Mouse (Mus musculus) MEL (cell line): Measurements from ENCODE around the gene Hist1h2af. TPM values are rescaled to one million over a fixed set of nuclear protein-coding genes. Genes with fewer than 3 reads are reported as not detected.

Experiments used
- DNase-seq: peaks from one replicate; pipeline ENCODE4 v3.0.0; 2011; ENCODE audit warnings: low read depth, low spot score
- H3K27ac ChIP-seq: 2 replicates; pipeline ENCODE4 v1.5.1; 2012; ENCODE audit warnings: low read depth, mild to moderate bottlenecking, control low read depth, low read length, moderate library complexity; ENCODE audit not compliant: control insufficient read depth
- H3K27me3 ChIP-seq, 2 experiments: fragments of 150-350 bp in 1 of 2; sonication (generic) in 1 of 2; 2 replicates each; pipeline ENCODE4 v1.6.1; 2012; ENCODE audit warnings: low read length in 2 of 2, mild to moderate bottlenecking in 2 of 2, improper control_type of control experiment in 1 of 2, moderate library complexity in 1 of 2; ENCODE audit not compliant: insufficient read depth in 2 of 2, control insufficient read depth in 1 of 2
- H3K36me3 ChIP-seq, 2 experiments: 2 replicates each; pipeline ENCODE4 v1.6.1; 2012 to 2014; ENCODE audit warnings: low read length in 2 of 2, improper control_type of control experiment in 1 of 2, inconsistent platforms in 1 of 2, mild to moderate bottlenecking in 1 of 2; ENCODE audit not compliant: insufficient read depth in 2 of 2, control insufficient read depth in 1 of 2
- H3K4me1 ChIP-seq, 2 experiments: fragments of 150-350 bp in 1 of 2; sonication (generic) in 1 of 2; 2 replicates each; pipeline ENCODE4 v1.6.1; 2012; ENCODE audit warnings: low read length in 2 of 2, improper control_type of control experiment in 1 of 2, mild to moderate bottlenecking in 1 of 2; ENCODE audit not compliant: insufficient read depth in 2 of 2, control insufficient read depth in 1 of 2
- H3K4me3 ChIP-seq, 2 experiments: fragments of 150-350 bp in 1 of 2; sonication (generic) in 1 of 2; 2 replicates each; pipeline ENCODE4 v1.5.1; 2012; ENCODE audit warnings: low read depth in 2 of 2, low read length in 2 of 2, mild to moderate bottlenecking in 2 of 2, moderate library complexity in 2 of 2, control low read depth in 1 of 2, improper control_type of control experiment in 1 of 2; ENCODE audit not compliant: control insufficient read depth in 1 of 2, insufficient read depth in 1 of 2
- H3K79me2 ChIP-seq: 2 replicates; pipeline ENCODE4 v1.6.1; 2012; ENCODE audit warnings: mild to moderate bottlenecking, low read length, moderate library complexity; ENCODE audit not compliant: control insufficient read depth, poor library complexity, insufficient read depth
- H3K9ac ChIP-seq: 2 replicates; pipeline ENCODE4 v1.6.1; 2012; ENCODE audit warnings: low read depth, mild to moderate bottlenecking, control low read depth, low read length, moderate library complexity; ENCODE audit not compliant: control insufficient read depth, poor library complexity, severe bottlenecking
- H3K9me3 ChIP-seq: fragments of 150-350 bp; sonication (generic); replicated peaks from 2 replicates; pipeline ENCODE4 v1.6.1; 2012; ENCODE audit warnings: mild to moderate bottlenecking, low read length, improper control_type of control experiment, moderate library complexity; ENCODE audit not compliant: insufficient read depth
- BHLHE40 ChIP-seq: IDR thresholded peaks from 2 replicates; pipeline ENCODE4 v1.6.1; 2012; ENCODE audit warnings: low read depth, mild to moderate bottlenecking, inconsistent platforms, low read length, improper control_type of control experiment, borderline replicate concordance
- CHD2 ChIP-seq: IDR thresholded peaks from 2 replicates; pipeline ENCODE4 v1.6.1; 2011; ENCODE audit warnings: low read length, improper control_type of control experiment
- GATA1 ChIP-seq: IDR thresholded peaks from 2 replicates; pipeline ENCODE4 v1.6.1; 2011; ENCODE audit warnings: low read depth, low read length, improper control_type of control experiment
- HCFC1 ChIP-seq: IDR thresholded peaks from 2 replicates; pipeline ENCODE4 v1.6.1; 2012; ENCODE audit warnings: low read depth, mild to moderate bottlenecking, inconsistent platforms, low read length, improper control_type of control experiment, moderate library complexity
- JUND ChIP-seq: IDR thresholded peaks from 2 replicates; pipeline ENCODE4 v1.6.1; 2011; ENCODE audit warnings: low read depth, mild to moderate bottlenecking, improper control_type of control experiment, low read length
- KAT2A ChIP-seq: conservative IDR thresholded peaks from 2 replicates; pipeline ENCODE4 v1.6.1; 2012; ENCODE audit warnings: low read depth, low read length, improper control_type of control experiment, inconsistent platforms
- MAFK ChIP-seq: IDR thresholded peaks from 2 replicates; pipeline ENCODE4 v1.6.1; 2011; ENCODE audit warnings: low read depth, mild to moderate bottlenecking, low read length, improper control_type of control experiment, borderline replicate concordance
- MXI1 ChIP-seq: IDR thresholded peaks from 2 replicates; pipeline ENCODE4 v1.6.1; 2011; ENCODE audit warnings: mild to moderate bottlenecking, low read depth, low read length, improper control_type of control experiment
- MYB ChIP-seq: IDR thresholded peaks from 2 replicates; pipeline ENCODE4 v1.6.1; 2011; ENCODE audit warnings: mild to moderate bottlenecking, low read depth, low read length, improper control_type of control experiment
- MYC ChIP-seq: IDR thresholded peaks from 2 replicates; pipeline ENCODE4 v1.6.1; 2011; ENCODE audit warnings: low read depth, mild to moderate bottlenecking, low read length, improper control_type of control experiment, moderate library complexity
- POLR2A ChIP-seq, 2 experiments: IDR thresholded peaks; 2 replicates each; pipeline ENCODE4 v1.6.1; 2011 to 2012; ENCODE audit warnings: low read length in 2 of 2, mild to moderate bottlenecking in 2 of 2, control low read depth in 1 of 2, improper control_type of control experiment in 1 of 2, low read depth in 1 of 2, moderate library complexity in 1 of 2; ENCODE audit not compliant: control insufficient read depth in 1 of 2, insufficient read depth in 1 of 2, poor library complexity in 1 of 2
- POLR2AphosphoS5 ChIP-seq: IDR thresholded peaks from 2 replicates; pipeline ENCODE4 v1.6.1; 2012; ENCODE audit warnings: low read depth, borderline replicate concordance, mild to moderate bottlenecking, inconsistent platforms, low read length, moderate library complexity, mixed read lengths
- RAD21 ChIP-seq: IDR thresholded peaks from 2 replicates; pipeline ENCODE4 v1.6.1; 2011; ENCODE audit warnings: mild to moderate bottlenecking, low read depth, low read length, improper control_type of control experiment
- RCOR1 ChIP-seq: IDR thresholded peaks from 2 replicates; pipeline ENCODE4 v1.6.1; 2012; ENCODE audit warnings: low read depth, mild to moderate bottlenecking, inconsistent platforms, low read length, improper control_type of control experiment
- TAL1 ChIP-seq: IDR thresholded peaks from 2 replicates; pipeline ENCODE4 v1.6.1; 2012; ENCODE audit warnings: mild to moderate bottlenecking, inconsistent platforms, low read length, moderate library complexity, mixed read lengths
- TBP ChIP-seq: IDR thresholded peaks from 2 replicates; pipeline ENCODE4 v1.8.0; 2011; ENCODE audit warnings: low read depth, low read length, improper control_type of control experiment
- UBTF ChIP-seq: IDR thresholded peaks from 2 replicates; pipeline ENCODE4 v1.6.1; 2012; ENCODE audit warnings: low read depth, mild to moderate bottlenecking, inconsistent platforms, low read length, improper control_type of control experiment, moderate library complexity, borderline replicate concordance; ENCODE audit not compliant: insufficient read depth
- USF1 ChIP-seq: IDR thresholded peaks from 2 replicates; pipeline ENCODE4 v1.6.1; 2014; ENCODE audit warnings: low read depth, mild to moderate bottlenecking, inconsistent platforms, low read length, improper control_type of control experiment, moderate library complexity
- USF2 ChIP-seq, 2 experiments: IDR thresholded peaks; 2 replicates each; pipeline ENCODE4 v1.6.1; 2011 to 2012; ENCODE audit warnings: improper control_type of control experiment in 2 of 2, low read length in 2 of 2, borderline replicate concordance in 1 of 2, inconsistent platforms in 1 of 2, low read depth in 1 of 2, mild to moderate bottlenecking in 1 of 2; ENCODE audit not compliant: insufficient read depth in 1 of 2
- ZKSCAN1 ChIP-seq: IDR thresholded peaks from 2 replicates; pipeline ENCODE4 v1.6.1; 2012; ENCODE audit warnings: low read depth, mild to moderate bottlenecking, inconsistent platforms, low read length, improper control_type of control experiment, moderate library complexity
- ZNF384 ChIP-seq: IDR thresholded peaks from 2 replicates; pipeline ENCODE4 v1.6.1; 2012; ENCODE audit warnings: low read depth, mild to moderate bottlenecking, inconsistent platforms, low read length, improper control_type of control experiment
- polyA plus RNA-seq, 2 experiments: library from polyadenylated mRNA; stranded (reverse) in 1 of 2; unstranded in 1 of 2; fragments of >175 nt in 1 of 2; fragments of >200 nt in 1 of 2; gene quantifications; 2 replicates each; pipeline versions ENCODE4 v1.2.1 to v1.2.4; 2012; ENCODE audit warnings: low replicate concordance in 2 of 2, low read depth in 1 of 2; ENCODE audit not compliant: insufficient read length in 2 of 2, insufficient read depth in 1 of 2, missing spikeins in 1 of 2
- total RNA-seq: library from RNA; depleted of rRNA; stranded (reverse); fragments of 300-350 nt; gene quantifications from 2 replicates; pipeline ENCODE4 v1.2.3, GENCODE M21; 2012

Hist1h2af gene
- total and polyA plus RNA-seq, 3 experiments, result 64.3 to 939 TPM; not detected in 1

GRCm38 (mm10) chr13:23577835-23578234, 44.1 kb downstream of the Hist1h2af start:
- Histone ChIP-seq H3K36me3 (peaks cover 0 to 35% of the 10 kb centered on the region in 2 experiments; a peak in 2 of 4 replicates), H3K79me2 (peaks cover 6% of the 10 kb centered on the region; the same call in 1 of the 2 replicates), H3K27me3 (no peaks in the 10 kb centered on the region), H3K4me1 (peaks cover 0 to 4% of the 10 kb centered on the region in 2 experiments; a peak in 1 of 4 replicates), H3K27ac (peak overlapping the region; percentile 64), H3K9ac (peak overlapping the region; percentile 46), H3K4me3 (no peak overlapping the region), H3K9me3 (no peaks in the 10 kb centered on the region)
- peak; percentile 52 for DNase-seq
- TF ChIP-seq KAT2A (no peak), USF2 (IDR thresholded peaks at IDR 0.05; ENCODE audit: borderline replicate concordance in 1 of 2, insufficient read depth in 1 of 2, low read depth in 1 of 2, low read length in 2 of 2) (no peak), RAD21 (no peak), USF1 (no peak), UBTF (no peak), MXI1 (no peak), MAFK (no peak), RCOR1 (no peak), JUND (no peak), ZNF384 (no peak), MYB (no peak), CHD2 (no peak), TAL1 (no peak), POLR2AphosphoS5 (no peak), HCFC1 (no peak)

GRCm38 (mm10) chr13:23581408-23582218, 47.9 kb downstream of the Hist1h2af start, which contains the start of gene Hist1h4d:
Gene Hist1h4d (plus strand): TSS chr13:23581598.
- peaks cover under 1% of the 10 kb centered on the region; the same call in 1 of the 2 replicates for H3K79me2 ChIP-seq
- TF ChIP-seq GATA1 (no peak), BHLHE40 (no peak), MYC (no peak), POLR2AphosphoS5 (peak; percentile 99), MAFK (no peak), TAL1 (0 out of 2 replicates have a peak, but pooled peaks have one; percentile 4), USF1 (no peak), MYB (no peak), UBTF (peak; percentile 98), ZKSCAN1 (no peak), TBP (peak; percentile 99), POLR2A (IDR thresholded peaks at IDR 0.05; ENCODE audit: control insufficient read depth in 1 of 2, insufficient read depth in 1 of 2, low read depth in 1 of 2, low read length in 2 of 2, poor library complexity in 1 of 2) (peak; percentile 99 to 100)
- H3K9ac ChIP-seq, result peak within 1 kb of the TSS; percentile 80
- peak; percentile 97 for DNase-seq
- H3K9me3 ChIP-seq, result no peaks in the 10 kb centered on the region
- peaks cover 0 to 10% of the 10 kb centered on the region in 2 experiments; a peak in 2 of 4 replicates for H3K4me1 ChIP-seq
- H3K27me3 ChIP-seq, result no peaks in the 10 kb centered on the region
- H3K27ac ChIP-seq, result peak within 1 kb of the TSS; percentile 84
- H3K36me3 ChIP-seq, result peaks cover 0 to 47% of the 10 kb centered on the region in 2 experiments; a peak in 2 of 4 replicates
- peak within 1 kb of the TSS in 1 of 2 experiments; percentile 21; a peak in 1 of 4 replicates for H3K4me3 ChIP-seq
